Mouse (Mus musculus): ENCODE data around the gene Slc9a7.

The Slc9a7 gene

DNA sequence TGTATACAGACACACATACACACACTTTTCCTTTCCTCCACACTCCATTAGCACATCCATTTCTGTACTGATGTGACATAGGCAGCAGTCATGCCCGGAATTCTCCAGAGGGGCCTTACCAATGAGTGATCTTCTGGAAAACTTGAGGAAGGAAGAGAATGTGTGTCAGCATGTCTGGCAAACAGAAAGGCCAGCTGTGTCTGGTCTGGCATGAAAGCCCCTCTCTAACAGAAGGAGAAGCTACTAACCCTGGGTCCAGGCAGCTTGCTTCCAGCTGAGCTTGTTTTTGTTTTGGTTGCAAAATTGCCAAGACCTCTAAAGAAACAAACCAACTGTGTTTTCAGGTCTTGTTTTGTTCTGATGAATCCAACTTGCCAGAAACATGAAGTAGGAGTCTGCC is 162.1 kb downstream of the Slc9a7 start:
- peak; percentile 15 for DNase-seq

DNA sequence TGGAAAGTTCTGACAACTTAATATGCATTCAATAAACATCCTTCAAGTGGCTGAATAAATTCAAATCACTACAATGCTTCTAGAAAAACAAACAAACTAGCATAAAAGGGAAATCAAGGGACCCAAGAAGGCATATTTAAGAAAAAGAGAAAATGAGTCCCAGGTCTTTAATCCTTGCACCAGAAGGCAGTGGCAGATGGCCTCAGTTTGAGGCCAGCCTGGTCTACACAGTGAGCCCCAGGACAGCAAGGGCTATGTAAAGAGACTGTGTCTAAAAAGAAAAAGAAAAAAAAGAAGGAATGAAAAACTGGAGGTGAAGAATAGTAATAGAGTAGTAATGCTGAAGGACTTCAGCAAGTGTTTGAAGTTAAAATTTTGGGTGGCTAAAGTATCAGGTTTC is 162.7 kb downstream of the Slc9a7 start:
- DNase-seq: peak; percentile 29

DNA sequence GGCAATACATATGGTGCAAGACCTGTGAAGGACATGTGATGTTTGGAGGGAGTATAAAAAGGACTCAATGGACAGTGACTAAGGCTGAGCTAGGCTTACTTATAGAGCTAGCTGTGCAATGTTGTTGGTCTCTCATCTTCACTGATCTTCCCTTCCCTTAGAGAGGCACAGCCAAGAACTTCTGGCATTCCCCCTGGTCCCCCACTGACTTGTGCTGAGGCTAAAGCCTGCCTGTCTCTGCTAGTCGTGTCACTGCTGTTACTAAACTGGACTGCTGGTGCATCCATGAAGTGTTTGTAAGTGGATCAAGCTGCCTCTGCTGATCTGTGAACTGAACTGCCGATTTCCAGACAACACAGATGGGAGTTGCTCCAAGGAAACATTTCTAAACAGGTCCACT is 166.1 kb downstream of the Slc9a7 start:
- peak; percentile 65 for DNase-seq

DNA sequence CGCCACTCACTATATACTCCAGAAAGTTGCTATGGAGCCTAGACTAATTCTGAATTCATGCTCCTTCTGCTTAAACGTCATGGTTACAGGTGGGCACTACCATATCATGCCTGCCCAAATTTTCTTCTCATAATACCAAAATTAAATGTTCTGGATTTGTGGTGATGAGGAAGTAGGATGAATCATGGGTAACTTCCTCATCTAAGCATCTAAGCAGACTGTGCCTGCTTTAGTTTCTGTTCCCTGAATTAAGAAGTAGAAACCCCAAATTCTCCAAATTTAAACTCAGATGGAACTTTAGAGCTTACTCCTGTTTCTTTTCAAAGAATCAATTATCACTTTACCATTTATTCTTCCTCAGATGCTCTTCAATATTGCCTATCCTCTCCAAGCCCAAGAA is 173.9 kb downstream of the Slc9a7 start:
- no peak for DNase-seq

DNA sequence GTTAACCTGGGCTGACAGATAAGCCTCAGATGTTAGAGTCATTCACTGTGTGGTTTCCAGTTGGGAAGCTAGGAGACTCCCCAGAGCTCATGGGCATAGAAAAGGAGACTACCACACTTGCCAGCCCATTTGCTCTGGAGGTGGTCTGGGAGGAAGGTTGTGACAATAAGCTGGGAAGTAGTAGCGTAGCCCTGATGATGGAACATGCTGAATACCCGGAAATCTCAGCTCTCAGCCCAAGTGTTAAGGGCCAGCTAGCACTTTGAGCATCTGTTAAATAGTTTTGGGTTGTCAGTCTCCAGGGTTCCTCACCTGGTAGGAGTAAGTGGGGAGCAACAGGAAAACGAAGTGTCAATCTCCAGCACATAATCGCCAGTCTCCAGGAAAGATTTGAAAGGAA is 221.4 kb downstream of the Slc9a7 start:
- DNase-seq: no peak

DNA sequence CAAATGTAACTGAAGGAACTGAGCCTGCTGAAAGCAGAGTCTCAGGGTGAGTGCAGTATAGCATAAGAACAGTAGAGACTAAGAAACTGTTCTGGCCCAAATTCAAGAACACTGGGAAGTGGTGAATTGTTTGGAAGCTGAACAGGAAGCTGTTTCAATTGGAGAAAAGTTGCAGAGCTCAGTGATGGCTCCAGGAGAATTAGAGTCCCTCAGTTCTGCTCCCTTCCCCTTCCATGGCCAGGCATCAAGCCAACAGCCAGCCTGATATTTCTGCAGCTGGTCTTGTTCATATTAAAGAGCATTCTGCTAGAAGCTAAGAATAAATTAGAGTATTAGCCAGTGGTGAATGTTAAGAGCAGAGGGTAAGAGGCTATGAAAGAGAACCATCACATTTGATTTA is 225.0 kb downstream of the Slc9a7 start:
- no peak for DNase-seq

DNA sequence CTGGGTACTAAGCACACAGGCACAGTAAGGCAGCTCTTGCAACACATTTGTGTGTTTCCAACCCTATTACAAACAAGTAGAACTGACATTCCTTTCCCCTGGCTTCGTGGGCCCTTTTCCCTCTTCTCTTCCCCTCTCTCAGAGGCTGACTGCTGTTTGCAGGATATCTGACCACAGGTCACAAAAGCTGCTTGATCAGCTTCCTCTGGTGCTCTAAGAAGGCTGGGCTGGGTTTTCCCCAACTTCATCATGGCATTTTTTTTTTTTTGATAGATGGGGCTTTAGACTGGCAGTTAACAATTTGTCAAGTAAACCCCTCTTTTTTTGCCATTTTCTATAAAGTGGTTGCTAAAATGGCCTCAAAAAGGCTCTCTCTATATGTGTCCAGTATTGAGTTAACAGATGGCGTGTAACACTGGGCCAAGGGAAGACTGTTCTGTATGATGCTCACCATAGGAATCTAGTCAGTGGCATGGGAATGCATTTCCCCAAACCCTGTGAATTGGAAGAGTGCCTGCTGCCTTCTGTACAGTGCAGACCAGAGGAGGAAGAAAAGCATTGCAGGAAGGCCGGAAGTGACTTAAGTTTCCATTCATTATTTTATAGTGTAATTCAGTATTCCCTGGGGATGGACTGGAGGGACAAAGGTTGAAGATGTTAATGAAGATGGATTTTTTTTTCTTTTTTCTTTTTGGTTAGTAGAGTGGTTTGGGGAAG is 229.7 kb downstream of the Slc9a7 start:
- peak; percentile 44 for DNase-seq

DNA sequence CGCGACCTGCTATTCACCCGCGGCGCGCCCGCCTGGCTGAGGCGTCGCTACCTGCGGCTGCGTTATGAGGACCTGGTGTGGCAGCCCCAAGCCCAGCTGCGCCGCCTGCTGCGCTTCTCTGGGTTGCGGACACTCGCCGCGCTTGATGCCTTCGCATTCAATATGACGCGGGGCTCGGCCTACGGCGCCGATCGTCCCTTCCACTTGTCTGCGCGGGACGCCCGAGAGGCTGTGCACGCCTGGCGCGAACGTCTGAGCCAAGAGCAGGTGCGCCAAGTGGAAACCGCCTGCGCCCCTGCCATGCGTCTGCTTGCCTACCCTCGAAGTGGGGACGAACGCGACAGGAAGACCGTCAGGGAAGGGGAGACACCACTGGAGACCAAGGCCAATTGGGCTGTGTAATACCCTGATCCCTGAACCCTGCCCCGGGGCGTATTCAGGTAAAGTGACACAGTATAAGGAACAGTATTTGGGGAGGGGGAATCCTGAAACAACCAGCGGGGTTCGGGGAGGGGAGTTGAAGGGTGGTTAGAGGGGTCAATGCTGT is 230.8 kb downstream of the Slc9a7 start:
- no peak for DNase-seq

DNA sequence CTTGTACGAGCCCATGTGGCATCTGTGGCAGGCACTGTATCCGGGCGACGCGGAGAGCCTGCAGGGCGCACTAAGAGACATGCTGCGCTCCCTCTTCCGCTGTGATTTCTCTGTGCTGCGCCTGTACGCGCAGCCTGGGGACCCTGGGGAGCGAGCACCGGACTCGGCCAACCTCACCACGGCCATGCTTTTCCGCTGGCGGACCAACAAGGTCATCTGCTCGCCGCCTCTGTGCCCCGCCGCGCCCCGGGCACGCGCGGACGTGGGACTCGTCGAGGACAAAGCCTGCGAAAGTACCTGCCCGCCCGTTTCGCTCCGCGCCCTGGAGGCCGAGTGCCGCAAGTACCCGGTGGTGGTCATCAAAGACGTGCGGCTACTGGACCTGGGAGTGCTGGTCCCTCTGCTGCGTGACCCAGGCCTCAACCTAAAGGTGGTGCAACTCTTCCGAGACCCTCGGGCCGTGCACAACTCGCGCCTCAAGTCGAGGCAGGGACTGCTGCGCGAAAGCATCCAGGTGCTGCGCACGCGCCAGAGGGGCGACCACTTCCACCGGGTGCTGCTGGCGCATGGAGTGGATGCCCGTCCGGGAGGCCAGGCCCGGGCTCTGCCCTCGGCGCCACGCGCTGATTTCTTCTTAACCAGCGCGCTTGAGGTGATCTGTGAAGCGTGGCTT is 231.4 kb downstream of the Slc9a7 start:
- no peak for DNase-seq

DNA sequence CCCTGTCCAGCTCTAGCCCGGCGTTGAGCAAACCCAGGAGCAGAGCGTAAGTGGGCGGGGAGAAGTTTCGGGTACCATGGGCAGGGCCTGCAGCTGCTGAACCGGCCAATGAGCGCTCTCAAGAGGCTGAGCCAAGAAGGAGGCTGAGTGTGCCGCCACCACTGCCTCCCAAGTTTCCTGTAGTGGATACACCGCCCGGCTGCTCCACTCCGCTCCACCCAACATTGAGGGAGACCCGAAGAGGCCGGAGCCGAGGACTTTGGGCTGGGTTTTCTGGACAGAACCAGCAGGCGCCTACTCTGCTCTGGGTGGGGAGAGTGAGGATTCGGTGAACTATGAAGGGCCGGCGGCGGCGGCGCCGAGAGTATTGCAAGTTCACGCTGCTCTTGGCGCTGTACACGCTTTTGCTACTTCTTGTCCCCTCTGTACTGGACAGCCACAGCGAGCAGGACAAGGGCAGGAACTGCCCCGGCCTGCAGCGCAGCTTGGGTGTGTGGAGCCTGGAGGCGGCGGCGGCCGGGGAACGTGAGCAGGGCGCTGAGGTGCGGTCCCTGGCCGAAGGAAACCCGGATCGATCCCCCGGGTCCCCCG is 232.1 kb downstream of the Slc9a7 start, which contains the start of gene Chst7:
Gene Chst7, plus strand, starts transcription at position 180 of the 591 bp plus-strand sequence.
- DNase-seq: no peak

Data from cerebellum, adult 9-10 months (tissue).